Mouse (Mus musculus) liver, adult 2 months (tissue): ENCODE data around the gene Srbd1.

Source experiments
- CTCF ChIP-seq: fragments of 200-500 bp; IDR thresholded peaks from 2 replicates; pipeline ENCODE4 v1.5.1; 2011; ENCODE audit warnings: low read depth, low read length, control low read depth
- POLR2A ChIP-seq: fragments of 200-500 bp; IDR thresholded peaks from 2 replicates; pipeline ENCODE4 v1.6.1; 2011; ENCODE audit warnings: low read length, control low read depth; ENCODE audit not compliant: insufficient read depth; ENCODE audit errors: extremely low read depth

- TF ChIP-seq CTCF (no peak), POLR2A (no peak)
These were observed 61.8 kb downstream of the Srbd1 start for GRCm38 (mm10) chr17:86083207-86083606.
